Mouse (Mus musculus) heart, adult 2 months (tissue): ENCODE results near the gene Rps6kb1. TPM values are rescaled to one million over a fixed set of nuclear protein-coding genes. Genes with fewer than 3 reads are reported as not detected.

Experiments used
- DNase-seq, 2 experiments: peaks; one replicate each; pipeline ENCODE4 v3.0.0; 2021
- H3K27ac ChIP-seq: fragments of 200-600 bp; 2 replicates; pipeline ENCODE4 v1.8.1; 2022
- H3K27me3 ChIP-seq: fragments of 200-500 bp; 2 replicates; pipeline ENCODE4 v1.6.1; 2012; ENCODE audit warnings: mild to moderate bottlenecking, low read length, inconsistent platforms, mixed read lengths; ENCODE audit not compliant: control insufficient read depth, insufficient read depth
- H3K36me3 ChIP-seq: fragments of 200-500 bp; 2 replicates; pipeline ENCODE4 v1.6.1; 2012; ENCODE audit warnings: low read length, inconsistent platforms; ENCODE audit not compliant: control insufficient read depth, insufficient read depth
- H3K4me1 ChIP-seq: fragments of 200-500 bp; 2 replicates; pipeline ENCODE4 v1.6.1; 2011; ENCODE audit warnings: low read length; ENCODE audit not compliant: control insufficient read depth, insufficient read depth
- H3K4me3 ChIP-seq: fragments of 200-600 bp; 2 replicates; pipeline ENCODE4 v1.8.1; 2022
- H3K79me2 ChIP-seq: fragments of 200-500 bp; replicated peaks from 2 replicates; pipeline ENCODE4 v1.6.1; 2012; ENCODE audit warnings: mild to moderate bottlenecking, inconsistent platforms, low read length, moderate library complexity, mixed read lengths; ENCODE audit not compliant: control insufficient read depth, insufficient read depth
- H3K9ac ChIP-seq: fragments of 200-500 bp; 2 replicates; pipeline ENCODE4 v1.6.1; 2012; ENCODE audit warnings: low read depth, mild to moderate bottlenecking, control low read depth, inconsistent platforms, low read length, mixed read lengths
- CTCF ChIP-seq: fragments of 200-600 bp; IDR thresholded peaks from 2 replicates; pipeline ENCODE4 v1.8.1; 2022; ENCODE audit warnings: antibody characterized with exemption, mild to moderate bottlenecking, moderate library complexity
- EP300 ChIP-seq: fragments of 200-500 bp; IDR thresholded peaks from 2 replicates; pipeline ENCODE4 v1.6.1; 2011; ENCODE audit warnings: low read depth, low read length, control low read depth; ENCODE audit not compliant: insufficient read depth
- POLR2A ChIP-seq: fragments of 200-500 bp; IDR thresholded peaks from 2 replicates; pipeline ENCODE4 v1.6.1; 2011; ENCODE audit warnings: mild to moderate bottlenecking, low read depth, low read length, control low read depth; ENCODE audit not compliant: insufficient read depth
- WGBS: fragments of 180-500 bp; shearing (Covaris S2); methylation state at CpG from one replicate; pipeline ENCODE4 v1.1.7; 2018; 5-methylcytosine and 5-hydroxymethylcytosine counted together
- intact Hi-C: fragments of 180-260 bp; cut with DNase I; formaldehyde crosslinking; loops from one replicate; pipeline ENCODE4 v1.15.1; 2025
- polyA plus RNA-seq: library from polyadenylated mRNA; depleted of rRNA; stranded (reverse); fragments of >200 nt; gene quantifications from 2 replicates; pipeline ENCODE4 v1.2.3, GENCODE M21; 2012
- total RNA-seq, 2 experiments: library from RNA; stranded (reverse); gene quantifications; 2 replicates each; pipeline ENCODE4 v1.2.3; 2021

The Rps6kb1 gene
- total and polyA plus RNA-seq, 3 experiments, result 6.4 to 22.4 (median 18.3) TPM

GRCm38 (mm10) chr11:86503121-86503520 lies 41.5 kb downstream of the Rps6kb1 start:
- Histone ChIP-seq H3K9ac (no peak overlapping the region), H3K27me3 (no peaks in the 10 kb centered on the region), H3K4me3 (no peak overlapping the region), H3K4me1 (no peaks in the 10 kb centered on the region), H3K36me3 (peaks cover 5% of the 10 kb centered on the region), H3K79me2 (no peaks in the 10 kb centered on the region), H3K27ac (no peak overlapping the region)
- intact Hi-C loops, result no loop called here
- 76% methylated on average over 2 of the region's 2 CpGs for WGBS
- TF ChIP-seq EP300, result no peak
- TF ChIP-seq CTCF, result no peak
- TF ChIP-seq POLR2A, result no peak
- no peak for DNase-seq

DNA sequence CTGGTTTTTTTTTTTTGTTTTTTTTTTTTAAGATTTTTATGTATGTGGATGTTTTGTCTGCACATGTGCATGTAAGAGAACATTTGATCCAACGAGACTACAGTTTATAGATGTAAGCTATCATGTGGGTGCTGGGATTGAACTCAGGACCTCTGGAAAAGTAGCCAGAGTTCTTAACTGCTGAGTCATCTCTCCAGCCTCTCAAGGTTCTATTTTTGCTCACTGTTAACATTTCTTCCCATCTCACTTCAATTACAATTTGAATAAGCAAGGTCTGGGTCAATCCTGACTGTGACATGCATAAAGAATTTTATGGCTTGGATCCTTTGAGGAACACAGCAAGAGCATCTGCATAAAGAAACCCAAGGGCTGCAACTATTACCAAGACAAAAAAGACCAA lies 43.8 kb downstream of the Rps6kb1 start:
- intact Hi-C loops, result no loop called here
- Histone ChIP-seq H3K4me3 (no peak overlapping the region), H3K36me3 (peaks cover 5% of the 10 kb centered on the region), H3K79me2 (no peaks in the 10 kb centered on the region), H3K9ac (no peak overlapping the region), H3K27me3 (no peaks in the 10 kb centered on the region), H3K27ac (no peak overlapping the region), H3K4me1 (no peaks in the 10 kb centered on the region)
- DNase-seq, result no peak
- TF ChIP-seq POLR2A, result no peak
- no peak for TF ChIP-seq CTCF
- no peak for TF ChIP-seq EP300
- 81% methylated on average over 1 of the region's 1 CpGs for WGBS

GRCm38 (mm10) chr11:86497908-86498307 lies 46.7 kb downstream of the Rps6kb1 start:
- Histone ChIP-seq H3K4me3 (no peak overlapping the region), H3K27me3 (no peaks in the 10 kb centered on the region), H3K79me2 (no peaks in the 10 kb centered on the region), H3K4me1 (no peaks in the 10 kb centered on the region), H3K9ac (no peak overlapping the region), H3K36me3 (peaks cover 5% of the 10 kb centered on the region), H3K27ac (no peak overlapping the region)
- intact Hi-C loops, result loop anchor here (10.0 kb wide), 1 partner anchor 223 kb away; no protein-coding TSS in a partner anchor
- 80% methylated on average over 3 of the region's 3 CpGs for WGBS
- no peak for DNase-seq
- no peak for TF ChIP-seq EP300
- TF ChIP-seq POLR2A, result no peak
- peak; percentile 25 for TF ChIP-seq CTCF

- no peaks in the 10 kb centered on the region for H3K4me1 ChIP-seq
- TF ChIP-seq CTCF (no peak), EP300 (no peak), POLR2A (no peak)
- peaks cover 5% of the 10 kb centered on the region for H3K36me3 ChIP-seq
- DNase-seq, result no peak
- no peaks in the 10 kb centered on the region for H3K79me2 ChIP-seq
- no peak overlapping the region for H3K27ac ChIP-seq
- no peaks in the 10 kb centered on the region for H3K27me3 ChIP-seq
- intact Hi-C loops, result loop anchor here (10.0 kb wide), 1 partner anchor 223 kb away; no protein-coding TSS in a partner anchor
- 84% methylated on average over 1 of the region's 1 CpGs for WGBS
- H3K9ac ChIP-seq, result no peak overlapping the region
- H3K4me3 ChIP-seq, result no peak overlapping the region
Observed at GRCm38 (mm10) chr11:86497356-86497755, 47.2 kb downstream of the Rps6kb1 start.

DNA sequence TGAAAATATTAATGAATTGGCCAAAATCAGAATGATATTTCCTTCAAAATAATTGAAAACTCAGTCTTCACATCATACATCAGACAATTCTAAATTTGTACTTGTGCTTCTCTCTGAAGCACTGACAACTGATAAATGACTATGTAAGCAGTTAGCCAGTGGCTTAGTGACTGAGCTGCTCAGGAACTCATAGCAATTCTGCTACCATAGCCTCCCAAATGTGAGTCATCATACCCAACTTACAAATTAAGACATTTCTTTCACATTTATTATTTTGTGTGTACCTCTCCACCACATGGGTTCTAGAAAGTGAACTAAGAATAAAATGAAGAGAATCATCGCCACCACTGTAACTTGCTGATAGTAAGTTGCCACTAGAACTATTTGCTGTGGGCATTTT lies 53.8 kb downstream of the Rps6kb1 start:
- TF ChIP-seq POLR2A, result no peak
- no peak for TF ChIP-seq EP300
- no peak for TF ChIP-seq CTCF
- Histone ChIP-seq H3K79me2 (no peaks in the 10 kb centered on the region; the same call in 1 of the 2 replicates), H3K9ac (no peak overlapping the region), H3K36me3 (peaks cover 6% of the 10 kb centered on the region), H3K27me3 (no peaks in the 10 kb centered on the region), H3K27ac (no peak overlapping the region), H3K4me1 (peaks cover 1% of the 10 kb centered on the region), H3K4me3 (no peak overlapping the region)
- 98% methylated on average over 1 of the region's 1 CpGs for WGBS
- no peak for DNase-seq
- intact Hi-C loops, result loop anchor here (10.0 kb wide), 1 partner anchor 216 kb away; no protein-coding TSS in a partner anchor

- Histone ChIP-seq H3K36me3 (peaks cover 4% of the 10 kb centered on the region), H3K79me2 (no peaks in the 10 kb centered on the region; the same call in 1 of the 2 replicates), H3K27me3 (no peaks in the 10 kb centered on the region), H3K4me3 (peak overlapping the region; percentile 64), H3K27ac (peak overlapping the region; percentile 92), H3K9ac (peak overlapping the region; percentile 82), H3K4me1 (peaks cover 4% of the 10 kb centered on the region)
- intact Hi-C loops, result loop anchor here (1.0 kb wide), 1 partner anchor 59 kb away; the partner anchor contains the start of genes Rps6kb1 and Tubd1
- under 1% methylated on average over 25 of the region's 25 CpGs for WGBS
- TF ChIP-seq CTCF (no peak), EP300 (no peak), POLR2A (no peak)
- peak in 1 of 2 experiments; percentile 65 for DNase-seq
Observed at GRCm38 (mm10) chr11:86484910-86485510, 59.6 kb downstream of the Rps6kb1 start.
